Mouse (Mus musculus) monocyte, adult 2 months (primary cell): ENCODE measurements around the gene Sohlh1.
A peak's percentile ranks its signal among the peaks of the same experiment; 100 is the strongest.
"Not testable (repeated sequence)": the region's sequence is repeated elsewhere in the genome, so short reads cannot be mapped to it uniquely, and the experiment has no call there.

Source experiments
- DNase-seq, 2 experiments: peaks; one replicate each; pipeline ENCODE4 v3.0.0; 2022; ENCODE audit warnings: low spot score in 2 of 2, low read depth in 1 of 2

The Sohlh1 gene

DNA sequence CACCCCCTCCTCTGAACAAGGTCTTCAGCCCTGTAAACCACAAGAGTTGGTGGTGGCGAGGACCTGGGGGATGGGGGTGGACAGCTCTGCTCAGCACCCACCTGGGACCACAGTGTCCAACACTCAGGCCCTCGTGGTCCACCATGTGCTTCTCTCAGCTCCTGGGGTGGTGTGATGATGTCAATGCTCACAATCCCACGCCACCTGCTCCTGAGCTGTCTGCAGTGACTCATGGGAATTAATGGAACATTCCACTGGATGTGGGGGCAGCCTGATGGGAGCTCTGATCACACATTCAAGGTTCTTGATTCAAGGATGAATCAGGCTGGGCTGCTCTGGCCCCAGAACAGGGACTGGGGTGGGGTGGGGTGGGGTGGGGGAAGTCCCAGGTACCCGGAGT, 4.9 kb downstream of the Sohlh1 start:
- DNase-seq: no peak

DNA sequence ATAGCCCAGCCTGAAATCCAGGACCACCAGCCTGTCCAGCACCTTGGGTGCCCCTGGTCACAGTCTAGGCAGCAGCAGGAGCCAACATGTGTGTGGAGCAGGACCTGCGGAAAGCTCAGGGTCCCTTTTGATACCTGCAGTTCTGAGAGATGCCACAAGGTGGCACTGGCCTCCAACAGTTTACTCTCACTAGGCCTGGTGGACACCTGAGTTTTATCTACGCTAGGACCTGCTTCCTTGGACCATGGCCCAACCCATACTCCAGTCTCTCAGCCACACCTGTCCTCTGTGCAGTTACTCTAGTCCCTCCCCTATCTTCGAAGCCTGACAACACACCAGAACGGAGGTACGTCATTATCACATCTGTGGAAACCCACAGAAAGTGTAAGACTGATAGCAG, 10.8 kb downstream of the Sohlh1 start:
- peak in 1 of 2 experiments; percentile 22 for DNase-seq

DNA sequence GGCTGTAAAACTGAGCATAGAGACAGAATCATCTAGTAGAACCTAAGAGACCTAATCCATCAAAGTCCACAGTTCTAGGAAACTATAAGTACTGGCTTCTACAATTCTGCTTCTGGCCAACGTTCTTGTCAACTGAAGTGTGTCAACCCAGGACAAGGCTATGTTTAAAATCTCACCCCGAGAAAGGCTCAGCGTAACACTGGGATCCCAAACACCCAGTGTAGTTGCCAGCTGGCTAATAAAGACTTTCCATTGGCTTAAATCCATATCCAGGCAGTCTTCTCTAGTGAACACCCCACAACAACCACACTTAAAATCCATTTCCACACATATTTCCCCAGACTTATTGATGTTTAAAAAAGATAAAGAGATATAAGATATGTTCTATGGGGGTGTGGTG, 16.3 kb downstream of the Sohlh1 start:
- DNase-seq: no peak

DNA sequence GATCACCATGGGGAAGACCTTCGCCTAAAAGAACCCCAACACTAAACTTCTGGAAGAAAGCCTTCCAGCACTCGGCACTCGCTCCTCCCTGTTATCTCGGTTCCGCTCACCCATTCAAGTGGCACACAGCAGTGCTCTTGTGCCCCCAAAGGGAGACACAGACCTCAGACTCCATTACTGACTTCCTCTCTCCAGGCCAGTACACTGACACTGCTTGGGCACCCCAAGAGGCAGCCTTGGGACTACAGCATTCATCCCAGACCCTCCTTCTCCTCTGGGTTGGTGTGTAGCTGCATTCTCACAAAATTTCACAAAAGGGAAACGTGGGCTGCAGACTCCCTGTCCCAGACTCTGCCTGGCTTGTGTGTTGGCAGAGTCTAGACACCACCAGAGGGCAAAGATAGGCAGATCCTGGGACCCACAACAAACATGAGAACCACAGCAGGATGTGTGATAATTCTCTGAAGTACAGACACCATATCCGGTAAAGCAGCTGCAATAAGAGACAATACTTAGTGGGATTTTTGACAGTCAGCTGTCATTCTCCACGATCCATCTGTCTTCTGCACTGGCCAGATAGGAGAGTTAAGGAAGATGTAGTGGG, 18.6 kb downstream of the Sohlh1 start:
- DNase-seq: no peak

DNA sequence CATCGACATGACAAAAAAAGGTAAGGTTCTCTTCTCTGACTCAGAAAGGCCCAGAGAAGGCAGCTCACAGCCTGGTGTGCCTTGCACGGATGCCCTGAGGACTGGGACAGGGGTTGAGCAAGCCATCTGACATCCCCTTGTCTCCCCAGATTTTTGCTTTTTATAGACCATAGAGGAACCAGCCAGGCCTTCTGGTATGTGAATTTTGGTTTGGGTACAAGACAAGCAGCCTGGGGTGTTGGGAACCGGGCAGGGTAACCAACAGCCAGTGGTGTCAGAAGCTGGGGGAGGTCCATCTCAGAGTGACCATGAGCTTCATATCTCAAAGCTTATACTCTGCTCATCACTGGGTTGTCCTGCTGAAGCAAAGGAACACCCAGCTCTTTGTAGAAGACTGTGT, 22.3 kb downstream of the Sohlh1 start:
- DNase-seq: no peak

DNA sequence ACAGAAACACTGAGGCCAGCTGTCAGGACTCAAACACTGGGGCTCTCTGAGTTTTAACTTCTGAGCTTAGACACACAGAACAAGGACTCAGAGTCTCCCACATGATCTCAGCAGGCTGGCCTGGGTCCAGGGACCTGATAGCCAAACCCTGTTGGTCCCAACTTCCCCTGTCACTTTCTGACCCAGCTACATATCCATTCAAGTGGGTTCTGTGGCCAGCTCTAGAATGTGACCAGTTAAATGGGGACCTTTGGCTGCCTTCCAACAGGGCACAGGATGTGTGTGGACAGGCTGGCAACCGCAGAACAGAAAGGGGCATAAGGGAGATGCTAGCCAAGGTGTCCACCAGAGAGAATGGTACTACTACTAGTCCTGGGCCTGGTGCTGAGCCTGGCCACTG, 24.2 kb downstream of the Sohlh1 start, which contains the start of gene Lcn9:
Gene Lcn9, plus strand, starts transcription at position 348 of the 400 bp plus-strand sequence.
- no peak for DNase-seq

DNA sequence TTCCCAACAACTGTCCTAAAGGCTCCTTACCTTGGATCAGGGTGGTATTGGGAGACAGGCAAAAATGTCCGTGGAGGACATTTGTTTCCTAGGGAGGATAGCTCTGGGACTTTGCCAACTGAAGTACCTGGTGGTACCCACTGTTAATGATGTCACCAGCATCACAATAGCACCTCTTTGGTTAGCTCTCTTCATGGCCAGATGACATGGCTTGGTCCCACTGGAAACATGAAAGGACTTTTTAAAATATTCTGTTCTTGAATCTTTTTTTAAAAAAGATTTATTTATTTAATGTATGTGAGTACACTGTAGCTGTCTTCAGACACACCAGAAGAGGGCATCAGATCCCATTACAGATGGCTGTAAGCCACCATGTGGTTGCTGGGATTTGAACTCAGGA, 31.3 kb downstream of the Sohlh1 start, which contains the start of gene Glt6d1:
Gene Glt6d1, minus strand, starts transcription at position 101 of the 400 bp plus-strand sequence.
- not testable (repeated sequence) for DNase-seq

DNA sequence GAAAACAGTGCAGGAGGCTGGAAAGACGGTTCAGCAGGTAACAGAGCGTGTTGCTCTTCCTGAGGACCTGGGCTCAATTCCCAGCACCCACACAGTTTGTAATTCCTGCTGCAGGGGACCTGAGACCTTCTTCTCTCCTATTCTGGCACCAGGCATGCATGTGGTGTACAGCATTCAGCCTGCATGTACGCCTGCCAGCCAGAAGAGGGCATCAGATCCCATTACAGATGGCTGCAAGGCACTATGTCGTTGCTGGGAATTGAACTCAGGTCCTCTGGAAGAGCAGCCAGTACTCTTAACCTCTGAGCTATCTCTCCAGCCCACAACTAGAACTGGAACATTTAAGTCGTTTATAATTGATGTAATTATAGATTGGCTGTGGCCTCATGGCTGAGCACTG, 33.7 kb downstream of the Sohlh1 start:
- DNase-seq: no peak

DNA sequence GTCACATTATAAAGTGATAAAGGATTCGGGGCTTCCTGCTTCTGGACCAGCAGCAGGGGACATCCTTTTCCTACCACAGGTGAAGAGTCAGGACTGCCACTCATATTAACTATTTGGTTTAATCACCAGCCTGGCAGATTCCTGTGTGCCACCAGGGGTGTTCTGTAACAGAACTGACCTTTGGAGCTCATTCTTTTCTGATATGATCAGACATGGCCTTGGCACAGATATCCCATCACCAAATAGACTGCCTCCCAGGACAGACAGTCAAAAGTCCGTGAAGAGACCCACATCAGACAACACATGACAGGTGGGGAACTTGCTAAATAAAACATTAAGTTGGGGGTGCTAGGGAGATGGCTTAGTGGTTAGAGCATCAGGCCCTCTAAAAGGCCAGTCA, 35.3 kb downstream of the Sohlh1 start:
- no peak for DNase-seq

DNA sequence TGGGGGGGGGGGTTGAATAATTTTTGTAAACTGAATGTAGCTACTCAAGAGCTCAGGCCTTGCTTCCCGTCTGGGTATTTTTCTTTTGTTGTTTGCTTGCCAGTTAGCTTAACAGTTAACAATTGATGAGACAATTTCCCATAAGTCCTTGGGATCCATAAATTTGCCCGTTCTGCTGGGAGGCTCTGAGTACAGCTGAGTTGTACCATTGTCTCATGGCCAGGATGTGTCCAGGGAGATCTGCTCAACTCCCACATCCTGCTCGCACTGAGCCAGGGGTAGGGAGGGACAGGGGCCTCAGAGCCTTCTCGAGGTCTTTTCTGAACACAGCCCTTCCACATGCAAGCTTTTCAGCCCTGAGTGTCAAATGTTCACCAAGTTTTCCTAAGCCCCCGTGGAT, 49.0 kb downstream of the Sohlh1 start:
- no peak for DNase-seq

DNA sequence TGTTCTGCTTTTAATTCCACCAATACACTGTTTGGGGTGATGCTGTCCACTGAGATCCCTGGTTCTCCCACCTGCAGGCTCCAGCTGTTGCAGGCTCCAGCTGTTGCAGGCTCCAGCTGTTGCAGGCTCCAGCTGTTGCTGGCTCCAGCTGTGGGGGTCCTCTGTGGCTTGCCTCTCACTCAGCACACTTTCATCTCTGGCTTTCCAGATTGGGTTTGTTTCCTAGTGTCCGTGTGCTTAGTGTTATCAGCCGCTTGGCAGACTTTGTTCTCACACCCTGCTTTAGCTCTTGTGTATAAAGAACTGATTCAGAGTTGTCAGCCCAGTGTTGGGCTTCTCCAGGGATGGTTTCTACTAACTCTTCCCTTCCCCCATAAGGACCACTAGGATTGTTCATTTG, 49.4 kb downstream of the Sohlh1 start:
- no peak for DNase-seq
